Mouse (Mus musculus) erythroblast, embryonic 14.5 days (primary cell): ENCODE results near the gene Vax2. TPM values are rescaled to one million over a fixed set of nuclear protein-coding genes. Genes with fewer than 3 reads are reported as not detected.

Source experiments
- H3K27me3 ChIP-seq: 2 replicates; pipeline ENCODE4 v1.6.1; 2012; ENCODE audit warnings: inconsistent platforms; ENCODE audit not compliant: control insufficient read depth
- H3K36me3 ChIP-seq: 2 replicates; pipeline ENCODE4 v1.6.1; 2012; ENCODE audit warnings: mild to moderate bottlenecking, inconsistent platforms; ENCODE audit not compliant: control insufficient read depth
- H3K4me1 ChIP-seq: 2 replicates; pipeline ENCODE4 v1.6.1; 2012; ENCODE audit warnings: inconsistent platforms; ENCODE audit not compliant: control insufficient read depth
- H3K4me3 ChIP-seq: replicated peaks from 2 replicates; pipeline ENCODE3; 2012; ENCODE audit warnings: moderate library complexity, mild to moderate bottlenecking, inconsistent platforms
- H3K9me3 ChIP-seq: 2 replicates; pipeline ENCODE4 v1.6.1; 2012; ENCODE audit warnings: low read length, inconsistent platforms, mixed read lengths; ENCODE audit not compliant: control insufficient read depth
- GATA1 ChIP-seq: IDR thresholded peaks from 2 replicates; pipeline ENCODE4 v1.6.1; 2012; ENCODE audit warnings: low read length, inconsistent platforms, mixed read lengths
- TAL1 ChIP-seq: IDR thresholded peaks from 3 replicates; pipeline ENCODE4 v1.6.1; 2012; ENCODE audit warnings: low read length, inconsistent platforms, mixed read lengths
- polyA plus RNA-seq: library from polyadenylated mRNA; stranded (reverse); fragments of >175 nt; gene quantifications from 2 replicates; pipeline ENCODE4 v1.2.3, GENCODE M21; 2012

Gene Vax2
- polyA plus RNA-seq, 1 experiment: not detected

- no peak overlapping the region for H3K4me3 ChIP-seq
- peaks cover 54% of the 10 kb centered on the region for H3K27me3 ChIP-seq
- no peaks in the 10 kb centered on the region for H3K36me3 ChIP-seq
- no peaks in the 10 kb centered on the region for H3K4me1 ChIP-seq
- TF ChIP-seq GATA1 (no peak), TAL1 (no peak)
- no peaks in the 10 kb centered on the region; the same call in 1 of the 2 replicates for H3K9me3 ChIP-seq
Measured at GRCm38 (mm10) chr6:83722526-83722925, 11.5 kb downstream of the Vax2 start.

GRCm38 (mm10) chr6:83727178-83727577, 16.1 kb downstream of the Vax2 start:
- Histone ChIP-seq H3K9me3 (no peaks in the 10 kb centered on the region; the same call in 1 of the 2 replicates), H3K27me3 (peaks cover 14% of the 10 kb centered on the region), H3K4me1 (no peaks in the 10 kb centered on the region), H3K36me3 (no peaks in the 10 kb centered on the region), H3K4me3 (no peak overlapping the region)
- TF ChIP-seq GATA1: no peak
- no peak for TF ChIP-seq TAL1

- Histone ChIP-seq H3K4me3 (no peak overlapping the region), H3K9me3 (no peaks in the 10 kb centered on the region; the same call in 1 of the 2 replicates), H3K4me1 (no peaks in the 10 kb centered on the region), H3K36me3 (no peaks in the 10 kb centered on the region), H3K27me3 (peaks cover 7% of the 10 kb centered on the region)
- TF ChIP-seq TAL1 (no peak), GATA1 (no peak)
Measured at GRCm38 (mm10) chr6:83728488-83728887, 17.4 kb downstream of the Vax2 start.

GRCm38 (mm10) chr6:83729350-83729970, 18.4 kb downstream of the Vax2 start:
- Histone ChIP-seq H3K36me3 (no peaks in the 10 kb centered on the region), H3K27me3 (peaks cover 5% of the 10 kb centered on the region), H3K9me3 (no peaks in the 10 kb centered on the region; the same call in 1 of the 2 replicates), H3K4me3 (no peak overlapping the region), H3K4me1 (no peaks in the 10 kb centered on the region)
- no peak for TF ChIP-seq GATA1
- no peak for TF ChIP-seq TAL1

- Histone ChIP-seq H3K27me3 (peaks cover 5% of the 10 kb centered on the region), H3K4me1 (no peaks in the 10 kb centered on the region), H3K36me3 (no peaks in the 10 kb centered on the region), H3K9me3 (no peaks in the 10 kb centered on the region; the same call in 1 of the 2 replicates), H3K4me3 (no peak overlapping the region)
- TF ChIP-seq TAL1: no peak
- TF ChIP-seq GATA1: no peak
Measured at GRCm38 (mm10) chr6:83731128-83731527, 20.1 kb downstream of the Vax2 start.

GRCm38 (mm10) chr6:83737311-83737710, 26.2 kb downstream of the Vax2 start:
- H3K4me1 ChIP-seq: no peaks in the 10 kb centered on the region
- TF ChIP-seq GATA1: no peak
- no peak for TF ChIP-seq TAL1
- H3K27me3 ChIP-seq: peaks cover 2% of the 10 kb centered on the region; the same call in 1 of the 2 replicates
- no peak overlapping the region for H3K4me3 ChIP-seq
- peaks cover 4% of the 10 kb centered on the region; the same call in 1 of the 2 replicates for H3K9me3 ChIP-seq
- H3K36me3 ChIP-seq: no peaks in the 10 kb centered on the region

- TF ChIP-seq TAL1 (no peak), GATA1 (no peak)
- H3K36me3 ChIP-seq: no peaks in the 10 kb centered on the region
- peaks cover 4% of the 10 kb centered on the region; the same call in 1 of the 2 replicates for H3K9me3 ChIP-seq
- no peaks in the 10 kb centered on the region; the same call in 1 of the 2 replicates for H3K27me3 ChIP-seq
- H3K4me1 ChIP-seq: no peaks in the 10 kb centered on the region
- H3K4me3 ChIP-seq: no peak overlapping the region
Measured at GRCm38 (mm10) chr6:83738596-83738995, 27.5 kb downstream of the Vax2 start.

- H3K4me1 ChIP-seq: no peaks in the 10 kb centered on the region
- no peaks in the 10 kb centered on the region for H3K36me3 ChIP-seq
- peaks cover 4% of the 10 kb centered on the region; the same call in 1 of the 2 replicates for H3K9me3 ChIP-seq
- TF ChIP-seq GATA1 (no peak), TAL1 (no peak)
- H3K4me3 ChIP-seq: no peak within 1 kb of the TSS
- H3K27me3 ChIP-seq: no peaks in the 10 kb centered on the region; the same call in 1 of the 2 replicates
Measured at GRCm38 (mm10) chr6:83742761-83743160, 31.7 kb downstream of the Vax2 start, which contains the start of gene Atp6v1b1. Gene Atp6v1b1, plus strand, starts transcription at chr6:83742990.

GRCm38 (mm10) chr6:83743212-83743611, 32.1 kb downstream of the Vax2 start:
- H3K9me3 ChIP-seq: peaks cover 4% of the 10 kb centered on the region; the same call in 1 of the 2 replicates
- H3K4me1 ChIP-seq: no peaks in the 10 kb centered on the region
- TF ChIP-seq GATA1 (no peak), TAL1 (no peak)
- no peaks in the 10 kb centered on the region; the same call in 1 of the 2 replicates for H3K27me3 ChIP-seq
- H3K4me3 ChIP-seq: no peak overlapping the region
- no peaks in the 10 kb centered on the region for H3K36me3 ChIP-seq
